Mouse (Mus musculus): ENCODE results near the gene Acrbp.

Acrbp gene

GRCm38 (mm10) chr6:125071170-125071895, 21.8 kb downstream of the Acrbp start:
- no peak for DNase-seq (ENCODE audit: low spot score in 2 of 2)

GRCm38 (mm10) chr6:125071896-125072279, 22.4 kb downstream of the Acrbp start:
- DNase-seq (ENCODE audit: low spot score in 2 of 2): no peak

GRCm38 (mm10) chr6:125073825-125074224, 24.3 kb downstream of the Acrbp start:
- no peak for DNase-seq (ENCODE audit: low spot score in 2 of 2)

DNA sequence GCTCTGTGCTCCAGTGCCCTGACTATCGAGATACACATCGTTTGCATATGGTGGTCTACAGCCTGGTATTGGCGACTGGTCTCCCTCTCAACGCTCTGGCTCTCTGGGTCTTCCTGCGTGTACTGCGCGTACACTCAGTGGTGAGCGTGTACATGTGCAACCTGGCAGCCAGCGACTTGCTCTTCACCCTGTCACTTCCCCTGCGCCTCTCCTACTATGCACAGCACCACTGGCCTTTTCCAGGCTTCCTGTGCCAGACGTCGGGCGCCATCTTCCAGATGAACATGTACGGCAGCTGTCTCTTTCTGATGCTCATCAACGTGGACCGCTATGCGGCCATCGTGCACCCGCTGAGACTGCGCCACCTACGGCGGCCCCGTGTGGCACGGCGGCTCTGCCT, 31.9 kb downstream of the Acrbp start:
- DNase-seq (ENCODE audit: low spot score in 2 of 2): no peak

GRCm38 (mm10) chr6:125081797-125082560, 32.5 kb downstream of the Acrbp start:
- DNase-seq (ENCODE audit: low spot score in 2 of 2): peak; percentile 87 to 92

GRCm38 (mm10) chr6:125082801-125083386, 33.4 kb downstream of the Acrbp start:
- no peak for DNase-seq (ENCODE audit: low spot score in 2 of 2)

DNA sequence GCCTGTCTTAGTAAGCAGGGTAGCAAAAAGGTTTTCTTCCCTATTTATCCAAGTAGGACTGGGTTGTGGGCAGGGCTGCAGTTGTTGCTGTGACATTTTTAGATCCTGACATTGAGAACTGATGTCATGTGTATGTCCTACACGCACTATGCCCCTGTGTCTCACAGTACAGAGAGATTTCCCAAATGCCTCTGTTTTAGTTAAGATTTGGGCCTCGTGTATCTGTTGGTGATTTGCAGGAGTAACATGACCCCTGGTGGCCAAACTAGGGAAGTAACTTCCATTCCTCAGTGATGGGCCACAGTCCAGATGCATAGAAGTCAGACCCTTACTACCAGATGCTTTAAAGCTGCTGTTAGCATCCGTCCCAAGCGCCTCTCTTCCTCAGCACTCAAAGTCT, 34.9 kb downstream of the Acrbp start:
- DNase-seq (ENCODE audit: low spot score in 2 of 2): no peak

GRCm38 (mm10) chr6:125087937-125088336, 38.4 kb downstream of the Acrbp start:
- DNase-seq (ENCODE audit: low spot score in 2 of 2): no peak

DNA sequence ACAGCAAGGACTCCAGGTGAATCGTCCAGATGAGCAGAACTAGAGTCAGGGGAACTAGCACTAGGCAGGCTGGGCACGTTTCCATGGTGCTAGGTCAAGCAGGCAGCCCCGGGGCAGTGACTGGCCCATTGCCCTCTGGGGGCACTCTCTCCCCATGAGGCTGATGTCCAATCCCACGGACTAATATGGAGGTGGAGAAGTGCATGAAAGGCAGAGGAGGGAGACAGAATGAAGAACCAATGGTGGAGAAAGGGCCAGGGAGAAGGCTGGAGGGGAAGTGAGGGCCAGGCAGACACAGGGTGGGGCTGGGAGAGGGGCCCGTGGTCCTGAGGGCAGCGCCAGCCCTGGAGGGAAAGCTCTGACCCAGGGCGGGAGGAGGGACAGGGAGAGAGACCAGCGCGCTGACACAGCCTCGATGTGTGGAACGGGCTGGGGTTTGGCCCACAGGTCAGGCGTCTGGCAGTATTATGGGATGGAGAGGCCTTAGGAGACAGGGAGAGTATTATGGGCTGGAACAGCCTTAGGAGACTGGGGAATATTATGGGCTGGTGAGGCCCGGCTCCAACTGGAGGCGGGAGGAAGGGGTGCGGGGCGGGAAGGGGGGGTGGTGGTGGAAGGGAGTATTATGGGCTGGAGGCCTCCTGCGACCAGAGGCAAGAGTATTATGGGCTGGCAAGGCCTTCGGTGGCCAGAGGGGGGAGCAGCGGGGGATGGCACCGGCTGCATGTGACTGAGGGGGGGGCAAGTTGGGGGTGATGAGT, 39.3 kb downstream of the Acrbp start:
- peak; percentile 74 to 81 for DNase-seq (ENCODE audit: low spot score in 2 of 2)

- DNase-seq (ENCODE audit: low spot score in 2 of 2): peak; percentile 78 to 89
These were observed 40.2 kb downstream of the Acrbp start for GRCm38 (mm10) chr6:125089521-125090321.

DNA sequence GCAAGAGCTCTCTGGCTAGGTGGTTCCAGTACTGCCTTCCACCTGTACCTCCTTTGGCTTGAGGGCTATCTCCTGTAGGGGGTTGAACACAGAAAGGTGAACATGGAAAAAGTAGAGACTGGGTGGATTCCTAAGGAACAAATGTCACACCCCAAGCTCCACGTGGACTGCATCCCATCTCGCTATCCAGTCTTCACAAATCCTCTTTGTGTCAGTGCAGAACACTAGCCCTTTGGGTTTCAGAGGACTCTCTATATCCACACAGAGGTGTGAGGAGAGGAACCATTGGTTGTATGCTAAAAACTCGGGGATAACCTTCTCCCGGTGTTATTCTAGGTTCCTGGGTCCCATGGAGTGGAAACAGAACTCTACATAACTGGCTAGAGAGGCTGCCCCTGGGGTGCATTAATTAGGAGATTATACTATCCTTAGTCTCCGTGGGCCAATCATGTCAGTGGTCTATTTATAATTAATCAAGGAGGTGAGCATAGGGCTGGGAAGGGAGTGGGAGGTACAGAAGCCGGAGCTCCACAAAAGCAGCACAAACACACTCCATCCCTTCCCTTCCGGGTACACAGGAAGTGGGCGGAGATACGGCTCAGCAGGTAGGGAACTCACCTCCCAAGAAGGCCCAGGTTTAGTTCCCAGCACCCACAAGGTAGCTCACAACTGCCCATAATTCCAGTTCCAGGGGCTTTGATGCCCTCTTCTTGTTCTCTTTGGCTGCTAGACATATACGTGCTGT, 41.0 kb downstream of the Acrbp start:
- DNase-seq (ENCODE audit: low spot score in 2 of 2): no peak

- DNase-seq (ENCODE audit: low spot score in 2 of 2): no peak
These were observed 42.9 kb downstream of the Acrbp start for GRCm38 (mm10) chr6:125092372-125092771.

DNA sequence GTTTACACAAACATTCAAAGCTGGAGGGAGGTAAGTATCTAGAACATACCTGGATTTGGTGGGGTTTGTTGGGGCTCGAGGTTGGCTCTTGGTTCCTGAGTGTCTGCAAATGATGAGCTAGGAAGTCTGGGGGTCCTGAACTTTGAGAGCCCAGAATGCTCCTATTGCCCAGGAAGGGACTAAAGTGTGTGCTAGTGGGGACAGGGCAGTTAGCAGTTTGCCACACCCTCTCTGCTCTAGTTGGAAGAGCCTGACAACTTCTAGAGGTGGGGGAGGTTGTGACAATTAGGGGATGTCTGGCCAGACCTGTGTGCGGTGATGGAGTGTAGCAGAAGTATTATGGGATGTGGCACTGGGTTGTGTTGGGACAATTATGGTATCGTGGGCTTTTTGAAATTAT, 45.4 kb downstream of the Acrbp start:
- no peak for DNase-seq (ENCODE audit: low spot score in 2 of 2)

- DNase-seq (ENCODE audit: low spot score in 2 of 2): peak; percentile 93 to 95
These were observed 46.1 kb downstream of the Acrbp start, which contains the start of gene Chd4 for GRCm38 (mm10) chr6:125095391-125096278. Gene Chd4 (plus strand): TSS chr6:125095981.

GRCm38 (mm10) chr6:125096279-125096596, 46.7 kb downstream of the Acrbp start:
- no peak for DNase-seq (ENCODE audit: low spot score in 2 of 2)

GRCm38 (mm10) chr6:125096597-125097345, 47.3 kb downstream of the Acrbp start:
- DNase-seq (ENCODE audit: low spot score in 2 of 2): peak; percentile 55 to 69

- DNase-seq (ENCODE audit: low spot score in 2 of 2): no peak
These were observed 47.8 kb downstream of the Acrbp start for GRCm38 (mm10) chr6:125097346-125097689.

- no peak for DNase-seq (ENCODE audit: low spot score in 2 of 2)
These were observed 48.5 kb downstream of the Acrbp start for GRCm38 (mm10) chr6:125097951-125098350.

DNA sequence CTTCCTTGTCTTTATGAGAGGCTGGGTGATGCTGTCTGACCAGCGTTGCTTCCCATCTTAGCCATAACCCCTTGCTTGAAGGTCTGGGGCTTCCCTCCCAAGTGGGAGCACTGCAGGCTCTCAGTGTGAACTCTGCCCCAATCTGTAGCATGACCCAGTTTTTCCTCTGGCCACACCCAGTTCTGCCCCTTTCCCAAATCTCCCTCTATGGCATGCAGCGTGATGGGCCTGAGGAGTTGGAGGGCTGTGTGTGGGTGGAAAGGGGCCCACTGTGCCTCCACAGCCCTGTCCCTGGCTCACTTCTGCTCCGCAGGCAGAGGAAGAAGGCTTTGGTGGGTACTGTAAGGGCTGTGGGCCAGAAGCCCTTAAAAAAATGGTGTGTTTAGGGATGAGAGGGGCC, 49.0 kb downstream of the Acrbp start:
- no peak for DNase-seq (ENCODE audit: low spot score in 2 of 2)
